Comparison of ENCODE assay signal across 30 mouse cellular contexts in genomic region chr9:47514318-47514717, GRCm38 (mm10). TPM values are rescaled to one million over a fixed set of nuclear protein-coding genes. Genes with fewer than 3 reads are reported as not detected.
DNase-seq lines count a peak whose midpoint lies in the region; ATAC-seq and TF ChIP-seq lines count a peak whose summit lies in the region.
"Had no signal": no experiment of that assay in that cellular context is flagged by ENCODE, and none has a peak within 500 bp of the region (broad histone marks: within the 10 kb centered on the region; RNA-seq: fewer than 3 reads in every experiment).

No protein-coding gene starts in this region.

- no peak for TF ChIP-seq POLR2A in ES-Bruce4 (IDR thresholded peaks at IDR 0.05; ENCODE audit: insufficient read depth, low read length)

- no peak for ATAC-seq in megakaryocyte-erythroid progenitor cell, adult 5-6 weeks (replicated peaks; ENCODE audit: low FRiP score, low TSS enrichment, poor library complexity, severe bottlenecking)
- ATAC-seq: activated CD4-positive, CD25-positive, alpha-beta regulatory T cell, adult 4 months; CD4-positive, CD25-positive, alpha-beta regulatory T cell, adult 4 months; forebrain, postnatal 0 days; intestine, postnatal 0 days had no signal

- H3K4me3 ChIP-seq in heart, embryonic 10.5 days = no peak overlapping the region
- H3K4me3 ChIP-seq in ES-Bruce4 (ENCODE audit: low read depth, low read length) = 0 out of 2 replicates have a peak overlapping the region, but pooled peaks have one; percentile 3
- H3K4me3 ChIP-seq: embryonic facial prominence, embryonic 10.5 days; embryonic facial prominence, embryonic 13.5 days; erythroblast, embryonic 14.5 days; forebrain, embryonic 12.5 days; heart, embryonic 12.5 days; heart, embryonic 15.5 days; hindbrain, embryonic 12.5 days; hindbrain, embryonic 15.5 days had no signal

- intact Hi-C loops in heart, postnatal 36 days (cut with DNase I) = no loop called here

- DNase-seq in heart, embryonic 10.5 days (ENCODE audit: low spot score) = peak; percentile 42
- DNase-seq in heart, postnatal 36 days = no peak
- peak; percentile 86 for DNase-seq in ES-CJ7 (ENCODE audit: low read depth, low spot score)
- DNase-seq in R1 (ENCODE audit: low read depth, low spot score) = peak; percentile 91
- no peak for DNase-seq in gastrocnemius, postnatal 25 days
- DNase-seq in cerebellum, postnatal 10 days = no peak
- DNase-seq: adrenal gland, adult 8-10 months; adrenal gland, postnatal 36 days; cerebellum, adult 18-20 months; cerebellum, adult 9-10 months; cerebellum, postnatal 36 days; embryo, embryonic 11 days; forebrain, postnatal 0 days; gastrocnemius, postnatal 36 days; heart, postnatal 10 days; kidney, adult 2 months had no signal

- TF ChIP-seq CTCF in ES-Bruce4 (IDR thresholded peaks at IDR 0.05; ENCODE audit: low read depth, low read length) = no peak

- no peak overlapping the region for H3K27ac ChIP-seq in heart, embryonic 10.5 days
- H3K27ac ChIP-seq in ES-Bruce4 (ENCODE audit: insufficient read depth, low read length) = peak overlapping the region; percentile 21; the same call in 1 of the 2 replicates
- H3K27ac ChIP-seq: embryonic facial prominence, embryonic 10.5 days; embryonic facial prominence, embryonic 13.5 days; forebrain, embryonic 12.5 days; heart, embryonic 15.5 days; hindbrain, embryonic 12.5 days; hindbrain, embryonic 15.5 days had no signal

- H3K9ac ChIP-seq in ES-Bruce4 (ENCODE audit: low read depth, poor library complexity, severe bottlenecking) = no peak overlapping the region
- H3K9ac ChIP-seq: embryonic facial prominence, embryonic 13.5 days; forebrain, embryonic 12.5 days; forebrain, postnatal 0 days; heart, embryonic 12.5 days; heart, embryonic 15.5 days; hindbrain, embryonic 12.5 days; hindbrain, embryonic 15.5 days had no signal

- no peaks in the 10 kb centered on the region for H3K36me3 ChIP-seq in heart, embryonic 10.5 days
- no peaks in the 10 kb centered on the region for H3K36me3 ChIP-seq in ES-Bruce4 (ENCODE audit: control insufficient read depth, insufficient read depth, low read length, poor library complexity, severe bottlenecking)
- H3K36me3 ChIP-seq: embryonic facial prominence, embryonic 10.5 days; embryonic facial prominence, embryonic 13.5 days; forebrain, embryonic 12.5 days; heart, embryonic 12.5 days; heart, embryonic 15.5 days; hindbrain, embryonic 12.5 days; hindbrain, embryonic 15.5 days had no signal

- H3K27me3 ChIP-seq in heart, embryonic 10.5 days (ENCODE audit: insufficient read depth, poor library complexity, severe bottlenecking) = peaks cover 21% of the 10 kb centered on the region
- H3K27me3 ChIP-seq in ES-Bruce4 (ENCODE audit: control insufficient read depth, insufficient read depth, low read length, poor library complexity, severe bottlenecking) = no peaks in the 10 kb centered on the region
- H3K27me3 ChIP-seq: forebrain, embryonic 12.5 days had no signal

- no peaks in the 10 kb centered on the region for H3K9me3 ChIP-seq in heart, embryonic 10.5 days
- H3K9me3 ChIP-seq in ES-Bruce4 (replicated peaks; ENCODE audit: control insufficient read depth, insufficient read depth, low read length, poor library complexity, severe bottlenecking) = no peaks in the 10 kb centered on the region
- H3K9me3 ChIP-seq: embryonic facial prominence, embryonic 10.5 days; embryonic facial prominence, embryonic 13.5 days; forebrain, embryonic 12.5 days; heart, embryonic 12.5 days; heart, embryonic 15.5 days; hindbrain, embryonic 12.5 days; hindbrain, embryonic 15.5 days had no signal

- 12% methylated on average over 8 of the region's 8 CpGs for WGBS in heart, embryonic 10.5 days

- TF ChIP-seq EP300 in ES-Bruce4 (IDR thresholded peaks at IDR 0.05; ENCODE audit: insufficient read depth, low read depth, low read length) = peak; percentile 71; the same call in 1 of the 2 replicates

- no peaks in the 10 kb centered on the region for H3K4me1 ChIP-seq in heart, embryonic 10.5 days
- H3K4me1 ChIP-seq in ES-Bruce4 (ENCODE audit: control insufficient read depth, insufficient read depth, low read length) = peaks cover 5% of the 10 kb centered on the region
- H3K4me1 ChIP-seq: embryonic facial prominence, embryonic 13.5 days; heart, embryonic 12.5 days; heart, embryonic 15.5 days; hindbrain, embryonic 12.5 days; hindbrain, embryonic 15.5 days had no signal

RNA-seq across cellular contexts. Expression of gene Cadm1, which starts 15.7 kb away (rescaled TPM):
- 44.7 and 68.4 TPM in 2 replicates for polyA plus RNA-seq in heart, embryonic 10.5 days (2016; fragmentation: Nextera tagmentation; extraction: Ambion mirVana)
- 1 to 10 TPM; 2.0 to 2.8 TPM for total RNA-seq in heart, postnatal 36 days (2021)
- 62.7 and 70.3 TPM in 2 replicates for polyA plus RNA-seq in ES-Bruce4 (2011; ENCODE audit: insufficient read depth, insufficient read length, low read depth, missing spikeins)
- 1 to 10 TPM; 1.7 to 2.5 TPM for total RNA-seq in gastrocnemius, postnatal 25 days (2021)
- not detected in 2 replicates for total RNA-seq in megakaryocyte-erythroid progenitor cell, adult 5-6 weeks (2014; fragmentation: Nextera tagmentation)
- not detected in 2 replicates for total RNA-seq in megakaryocyte-erythroid progenitor cell, adult 5-6 weeks (2017)
- total RNA-seq: granulocyte monocyte progenitor cell, adult 5-6 weeks had no signal

Comparison
In these comparisons a context has a peak if more than half of its experiments do, and no peak if none do; other contexts are left out.
1. DNase-seq: peak in heart, embryonic 10.5 days (single experiment), ES-CJ7 (single experiment) and R1 (single experiment); none in heart, postnatal 36 days (0 of 2), gastrocnemius, postnatal 25 days (single experiment) and cerebellum, postnatal 10 days (0 of 2).